ENCODE assay signal across 24 mouse cellular contexts in the genomic region with DNA sequence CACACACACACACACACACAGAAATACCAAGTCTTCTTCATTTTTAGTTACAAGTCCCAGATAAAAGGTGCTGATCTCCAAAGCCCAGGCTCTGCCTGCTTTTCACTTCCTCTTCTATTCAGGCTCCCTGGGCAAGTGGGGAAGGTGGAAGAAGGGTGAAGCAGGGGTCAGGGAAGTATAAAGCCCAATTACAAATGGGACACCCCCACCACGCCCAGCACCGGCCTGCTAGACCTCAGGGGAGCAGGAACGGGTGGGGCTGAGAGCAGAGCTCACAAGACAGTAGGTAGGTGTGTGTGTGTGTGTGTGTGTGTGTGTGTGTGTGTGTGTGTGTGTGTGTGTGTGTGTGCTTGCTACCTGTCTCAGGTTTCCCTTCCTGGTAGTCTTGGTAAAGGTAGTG. TPM values are rescaled to one million over a fixed set of nuclear protein-coding genes. Genes with fewer than 3 reads are reported as not detected.
DNase-seq lines count a peak whose midpoint lies in the region; ATAC-seq and TF ChIP-seq lines count a peak whose summit lies in the region.
"Had no signal": no experiment of that assay in that cellular context is flagged by ENCODE, and none has a peak within 500 bp of the region (broad histone marks: within the 10 kb centered on the region; RNA-seq: fewer than 3 reads in every experiment).

No protein-coding gene starts in this region.

- peak; percentile 89 for ATAC-seq in granulocyte monocyte progenitor cell, adult 5-6 weeks (replicated peaks; ENCODE audit: poor library complexity, severe bottlenecking)
- no peak for ATAC-seq in cerebellum, adult (ENCODE audit: insufficient number of reproducible peaks, low FRiP score, low TSS enrichment)
- ATAC-seq: forebrain, postnatal 0 days; inflammation-experienced regulatory T-cells, adult 6 months had no signal

- peak overlapping the region; percentile 31; the same call in 1 of the 2 replicates for H3K27ac ChIP-seq in ES-Bruce4 (ENCODE audit: insufficient read depth, low read length)
- H3K27ac ChIP-seq: gastrocnemius, adult 2 months; hindbrain, embryonic 13.5 days; lung, embryonic 15.5 days; macrophage; neural tube, embryonic 15.5 days had no signal

- no peaks in the 10 kb centered on the region for H3K27me3 ChIP-seq in ES-Bruce4 (ENCODE audit: control insufficient read depth, insufficient read depth, low read length, poor library complexity, severe bottlenecking)
- no peaks in the 10 kb centered on the region for H3K27me3 ChIP-seq in splenic B cell, adult 2 months (ENCODE audit: control insufficient read depth, insufficient read depth, low read length, poor library complexity, severe bottlenecking)

- TF ChIP-seq EP300 in ES-Bruce4 (IDR thresholded peaks at IDR 0.05; ENCODE audit: insufficient read depth, low read depth, low read length): peak; percentile 92; the same call in 1 of the 2 replicates

- no peak for TF ChIP-seq POLR2A in ES-Bruce4 (IDR thresholded peaks at IDR 0.05; ENCODE audit: insufficient read depth, low read length)

- H3K4me3 ChIP-seq in ES-Bruce4 (ENCODE audit: low read depth, low read length): no peak overlapping the region
- H3K4me3 ChIP-seq: forebrain, embryonic 10.5 days; gastrocnemius, adult 2 months; heart, embryonic 12.5 days; hindbrain, embryonic 13.5 days; lung, embryonic 15.5 days; neural tube, embryonic 15.5 days had no signal

- no peak for TF ChIP-seq CTCF in ES-Bruce4 (IDR thresholded peaks at IDR 0.05; ENCODE audit: low read depth, low read length)

- no peaks in the 10 kb centered on the region for H3K36me3 ChIP-seq in ES-Bruce4 (ENCODE audit: control insufficient read depth, insufficient read depth, low read length, poor library complexity, severe bottlenecking)
- H3K36me3 ChIP-seq in splenic B cell, adult 2 months (ENCODE audit: control insufficient read depth, insufficient read depth, low read length, poor library complexity, severe bottlenecking): no peaks in the 10 kb centered on the region
- H3K36me3 ChIP-seq: forebrain, embryonic 10.5 days; heart, embryonic 12.5 days; hindbrain, embryonic 13.5 days; lung, embryonic 15.5 days; neural tube, embryonic 15.5 days had no signal

- H3K4me1 ChIP-seq in ES-Bruce4 (ENCODE audit: control insufficient read depth, insufficient read depth, low read length): peaks cover 3% of the 10 kb centered on the region

- DNase-seq in A20 (ENCODE audit: low read depth, low spot score): peak; percentile 63
- DNase-seq in splenic B cell, adult 2 months (ENCODE audit: low read depth, low spot score): peak; percentile 68
- no peak for DNase-seq in heart, adult 9 months (ENCODE audit: low spot score in 2 of 2)
- DNase-seq in lung, postnatal 4 days: no peak
- DNase-seq: adrenal gland, adult 2 months; cerebellum, adult 9-11 months; forebrain, postnatal 0 days; gastrocnemius, adult 2 months; heart, postnatal 14 days; kidney, postnatal 4 days; layer of hippocampus, adult 9-11 months; midbrain, embryonic 14.5 days; thymus, adult 18-20 months; thymus, postnatal 4 days had no signal

- no peak overlapping the region for H3K9ac ChIP-seq in ES-Bruce4 (ENCODE audit: low read depth, poor library complexity, severe bottlenecking)
- H3K9ac ChIP-seq: forebrain, postnatal 0 days; heart, embryonic 12.5 days; hindbrain, embryonic 13.5 days; lung, embryonic 15.5 days; neural tube, embryonic 15.5 days had no signal

- H3K9me3 ChIP-seq in ES-Bruce4 (replicated peaks; ENCODE audit: control insufficient read depth, insufficient read depth, low read length, poor library complexity, severe bottlenecking): no peaks in the 10 kb centered on the region
- H3K9me3 ChIP-seq: forebrain, embryonic 10.5 days; heart, embryonic 12.5 days; hindbrain, embryonic 13.5 days; lung, embryonic 15.5 days; neural tube, embryonic 15.5 days had no signal

RNA-seq across cellular contexts. Expression of a gene that starts 42.2 kb away (rescaled TPM):
- 39.2 and 40.3 TPM in 2 replicates for polyA plus RNA-seq in ES-Bruce4 (2011; ENCODE audit: insufficient read depth, insufficient read length, low read depth, missing spikeins)
- 1.7 and 2.1 TPM in 2 replicates for total RNA-seq in granulocyte monocyte progenitor cell, adult 5-6 weeks (2014; fragmentation: Nextera tagmentation)
- total RNA-seq in granulocyte monocyte progenitor cell, adult 5-6 weeks (2017): 3.5 and 5.9 TPM in 2 replicates

Comparison
In these comparisons a context has a peak if more than half of its experiments do, and no peak if none do; other contexts are left out.
1. DNase-seq: peak in A20 (single experiment) and splenic B cell, adult 2 months (single experiment); none in heart, adult 9 months (0 of 2) and lung, postnatal 4 days (0 of 2).